Mouse (Mus musculus) neutrophil, adult 5-6 weeks (primary cell): Measurements from ENCODE around the gene D930020B18Rik. TPM values are rescaled to one million over a fixed set of nuclear protein-coding genes. Genes with fewer than 3 reads are reported as not detected.

Source experiments
- ATAC-seq: fragments of 151-379, 151-347 bp; 2 replicates; pipeline ENCODE4 v1.8.0; 2017; ENCODE audit warnings: mild to moderate bottlenecking, moderate TSS enrichment; ENCODE audit not compliant: insufficient number of reproducible peaks, poor library complexity, low FRiP score, severe bottlenecking; ENCODE audit errors: extremely low read depth
- total RNA-seq: library from RNA; stranded (forward); fragments of 200-1000 nt; gene quantifications from 2 replicates; pipeline ENCODE4 v1.2.3, GENCODE M21; 2017

Gene D930020B18Rik
- total RNA-seq = not detected in 2 replicates

DNA sequence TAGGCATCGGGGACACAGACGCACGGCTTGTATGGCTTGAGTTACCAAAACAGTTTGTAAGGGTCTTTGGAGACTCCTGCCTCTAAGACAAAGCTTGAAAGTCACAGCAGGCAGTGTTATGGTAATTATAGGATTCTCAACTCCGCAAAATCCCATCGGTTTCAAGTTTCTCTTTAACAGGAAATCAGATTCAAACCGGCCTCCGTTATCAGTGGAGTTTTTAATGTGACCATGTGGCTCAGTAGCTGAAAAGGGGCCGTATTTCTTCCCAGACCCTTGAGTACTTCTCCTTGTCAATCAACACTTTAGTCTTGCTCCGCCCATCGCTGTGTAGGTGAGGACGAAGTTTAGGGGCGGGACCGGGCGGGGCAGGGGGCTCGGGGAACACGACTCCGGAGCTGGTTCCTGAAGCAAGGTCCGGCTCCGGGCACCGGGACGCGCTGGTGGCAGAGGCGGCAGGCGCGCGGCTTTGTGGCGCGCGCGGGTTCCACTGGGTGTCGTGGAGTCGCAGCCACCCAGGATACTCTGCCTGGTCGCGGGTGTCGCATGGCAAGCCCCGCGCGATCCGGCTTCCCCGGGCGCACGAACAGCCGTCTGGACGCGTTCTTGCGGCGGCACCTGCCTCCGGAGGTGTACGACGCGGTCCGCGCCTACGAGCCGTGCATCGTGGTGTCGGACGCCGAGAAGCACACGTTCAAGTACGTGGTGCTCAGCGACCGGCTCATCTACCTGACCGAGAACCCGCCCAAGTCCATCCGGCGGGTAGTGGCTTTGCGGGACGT is at the start of gene D930020B18Rik:
D930020B18Rik (plus strand) TSS at position 317 of the 782 bp plus-strand sequence.
- ATAC-seq = no peak

DNA sequence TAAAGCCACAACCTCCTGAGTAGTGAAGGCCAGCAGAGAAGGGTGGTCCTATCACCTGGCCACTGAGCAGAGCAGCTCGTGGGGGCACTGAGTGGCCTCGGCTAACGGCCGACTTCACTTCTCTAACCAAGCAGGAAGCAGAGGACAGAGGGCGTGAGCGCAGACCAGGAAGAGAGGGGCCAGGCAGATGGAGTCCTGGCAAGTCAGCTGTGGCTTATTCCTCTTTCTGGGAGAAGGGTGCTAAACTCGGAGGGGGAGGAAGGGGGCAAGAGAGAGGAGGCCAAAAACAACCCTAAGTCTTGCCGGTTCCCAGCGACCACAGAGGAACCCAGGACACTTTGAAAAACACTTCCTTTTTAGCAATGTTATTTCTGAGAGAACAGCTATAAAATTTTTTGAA is 44.8 kb upstream of the D930020B18Rik start:
- ATAC-seq = no peak

DNA sequence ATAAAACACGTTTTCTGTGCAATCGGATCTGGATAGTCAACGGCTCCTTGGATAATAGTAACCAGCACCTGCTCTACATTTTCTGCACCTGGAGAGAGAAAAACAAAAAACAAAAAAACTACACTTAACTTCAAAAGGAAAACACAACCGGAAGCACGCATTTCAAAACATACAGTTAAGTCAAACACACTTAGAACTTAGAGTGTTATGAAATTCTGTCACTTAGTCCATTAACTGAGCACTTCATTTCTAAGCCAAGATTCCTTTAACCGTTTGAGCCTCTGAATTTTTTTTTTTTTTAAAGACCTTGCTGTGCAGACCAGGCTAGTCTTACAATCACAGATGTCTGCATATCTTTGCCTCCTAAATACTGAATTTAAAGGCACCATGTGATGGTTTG is 40.1 kb upstream of the D930020B18Rik start:
- ATAC-seq = no peak

DNA sequence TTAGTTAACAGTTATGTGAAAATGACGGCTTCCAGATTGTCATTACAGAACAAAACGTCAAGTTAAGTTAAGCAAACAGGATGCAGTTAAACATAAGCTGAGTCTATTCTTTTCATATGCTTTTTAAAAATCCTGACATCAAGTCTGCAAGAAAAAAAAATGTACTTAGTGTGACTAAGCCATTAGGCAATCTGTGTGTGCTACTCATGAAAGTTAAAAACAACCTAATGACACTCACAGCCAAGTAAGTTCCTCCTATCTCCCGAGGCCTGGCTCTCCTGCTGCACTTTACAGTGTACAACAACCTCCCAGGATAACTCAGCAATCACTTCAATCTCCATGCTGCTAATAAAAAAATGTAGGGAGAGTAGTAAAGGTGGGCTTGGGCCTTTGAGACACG is 37.8 kb upstream of the D930020B18Rik start:
- ATAC-seq = no peak

DNA sequence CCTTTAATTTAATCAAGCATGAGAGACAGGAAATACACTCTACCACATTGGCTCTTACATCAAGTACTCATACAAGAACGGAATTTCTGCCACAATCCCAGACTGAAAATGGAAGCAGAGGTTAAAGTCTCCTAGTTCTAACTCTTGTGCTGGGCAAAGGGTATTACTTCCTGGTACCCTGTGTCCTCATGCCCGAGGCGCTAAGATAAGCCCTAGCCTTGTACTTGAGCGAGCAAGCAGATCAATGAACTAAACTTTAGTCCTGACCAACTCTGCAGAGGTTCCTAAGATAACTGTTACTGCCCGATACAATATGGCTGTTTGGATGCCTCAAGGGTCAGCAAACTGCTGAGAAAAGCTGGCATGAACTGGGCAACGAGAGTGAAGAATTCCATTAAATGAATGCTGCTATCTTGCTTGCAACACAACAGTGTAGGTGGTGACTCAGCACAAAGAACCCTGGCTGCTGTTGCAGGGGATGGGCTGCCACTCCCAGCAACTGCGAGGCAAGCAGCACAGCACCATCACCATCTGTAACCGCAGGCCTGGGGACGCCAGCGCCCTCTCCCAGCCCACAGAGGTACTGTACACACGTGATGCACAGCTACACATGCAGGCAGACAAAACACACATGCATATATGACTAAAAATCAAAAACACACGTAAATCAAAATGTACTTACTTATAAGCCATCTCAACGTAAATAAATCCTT is 36.6 kb upstream of the D930020B18Rik start:
- ATAC-seq = no peak

DNA sequence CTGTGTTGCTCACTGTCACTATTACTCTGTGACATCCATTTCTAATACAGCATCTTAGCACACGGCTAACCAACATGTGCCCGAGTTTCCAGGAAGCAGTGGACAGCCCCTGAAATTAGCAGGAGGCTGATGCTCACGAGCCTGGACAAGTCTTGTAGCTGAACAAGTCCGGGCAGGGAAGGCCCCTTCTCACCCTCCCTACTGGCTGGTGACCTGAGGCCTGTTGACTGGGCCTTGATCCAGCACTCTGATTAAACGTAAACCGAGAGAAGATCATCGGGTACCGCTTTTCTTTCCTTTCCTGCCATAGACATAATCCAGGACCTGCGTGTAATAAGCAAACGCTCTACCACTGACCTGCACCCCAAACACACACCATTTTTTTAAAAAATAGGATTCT is 33.2 kb upstream of the D930020B18Rik start:
- ATAC-seq = no peak

DNA sequence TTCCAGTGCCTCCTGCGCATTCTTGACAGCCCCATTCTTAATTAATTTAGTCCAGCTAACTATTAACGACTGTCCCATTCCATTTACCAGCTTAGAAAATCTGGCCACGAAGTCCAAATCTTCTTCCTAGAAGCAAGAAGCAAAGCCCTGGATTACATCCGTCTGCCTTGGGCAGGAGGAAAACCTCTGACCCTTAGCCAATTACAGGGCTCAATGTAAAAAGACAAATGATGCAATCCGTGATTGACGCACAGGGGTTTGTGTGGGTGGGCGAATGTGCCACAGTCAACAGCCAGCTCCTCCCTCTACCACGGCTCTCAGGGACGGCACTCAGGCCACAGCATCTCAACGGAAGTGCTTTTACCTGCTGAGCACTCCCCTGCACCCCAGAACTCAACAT is 29.8 kb upstream of the D930020B18Rik start:
- no peak for ATAC-seq

DNA sequence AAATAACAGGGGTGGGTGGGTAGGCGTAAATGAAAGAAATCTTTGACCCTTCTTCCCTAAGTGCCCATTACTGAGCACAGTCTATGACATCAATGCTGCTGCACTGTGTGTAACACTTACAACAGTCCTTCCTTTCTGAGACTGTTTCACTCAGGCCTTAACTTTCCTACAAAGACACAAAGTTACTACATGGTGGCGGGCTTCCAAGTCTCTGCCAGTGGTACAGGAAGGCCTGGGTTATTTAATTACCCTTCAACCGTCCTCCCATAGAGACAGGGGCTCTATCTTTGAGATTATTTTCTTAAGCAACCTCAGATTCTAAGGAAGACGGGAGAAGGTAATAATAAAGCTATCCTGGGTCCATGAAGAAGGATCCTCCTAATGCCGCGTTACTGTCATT is 28.9 kb upstream of the D930020B18Rik start:
- no peak for ATAC-seq

DNA sequence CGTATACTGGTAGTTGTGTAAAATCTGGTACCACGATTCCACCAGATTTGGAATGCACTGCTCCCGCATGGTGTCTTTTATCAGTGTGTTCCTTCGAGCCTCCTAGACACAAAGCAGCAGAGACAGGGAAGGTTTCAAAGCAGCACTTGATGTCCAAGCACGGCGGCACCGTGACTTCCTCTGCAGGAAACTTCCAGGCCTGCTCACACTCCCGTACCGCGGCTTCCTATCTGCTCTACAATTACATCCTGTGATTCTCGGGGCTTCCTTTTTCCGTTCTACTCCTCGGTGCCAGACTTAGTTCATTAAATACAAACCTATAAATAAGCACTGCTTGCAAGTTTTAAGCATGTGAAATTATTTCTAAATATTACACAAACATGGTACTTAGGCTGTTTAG is 27.8 kb upstream of the D930020B18Rik start:
- no peak for ATAC-seq

DNA sequence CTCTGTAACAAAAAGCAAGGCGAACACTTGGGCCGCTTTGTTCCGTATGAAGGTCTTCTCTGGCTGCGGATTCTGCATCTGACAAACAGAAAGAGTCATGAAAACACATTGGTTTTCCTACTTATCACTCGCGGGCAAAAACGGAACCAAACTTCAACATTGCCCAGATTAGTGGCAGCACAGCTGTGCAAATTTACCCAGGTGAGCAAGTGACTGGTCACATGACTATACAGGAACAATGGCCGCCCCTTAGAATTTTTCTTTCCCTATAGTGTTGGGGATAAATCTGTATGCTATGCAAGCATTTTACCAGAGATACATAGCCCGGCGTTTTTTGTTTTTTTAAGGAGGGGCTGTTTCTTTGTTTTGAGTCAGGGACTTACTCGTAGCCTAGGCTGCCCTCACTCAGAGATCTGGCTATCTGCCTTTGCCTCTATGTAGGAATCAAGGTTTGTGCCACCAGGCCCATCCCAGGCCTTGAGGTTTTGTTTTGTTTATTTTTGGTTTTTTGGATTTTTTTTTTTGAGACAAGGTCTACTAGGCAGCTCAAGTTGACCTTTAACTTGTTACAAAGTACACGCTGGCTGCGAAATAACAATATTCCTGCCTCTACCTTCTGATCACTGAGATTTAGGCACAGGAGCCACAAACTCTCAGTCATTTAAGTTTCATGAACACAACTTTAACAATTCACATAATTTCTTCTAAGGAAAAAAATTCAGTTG is 26.1 kb upstream of the D930020B18Rik start:
- no peak for ATAC-seq

DNA sequence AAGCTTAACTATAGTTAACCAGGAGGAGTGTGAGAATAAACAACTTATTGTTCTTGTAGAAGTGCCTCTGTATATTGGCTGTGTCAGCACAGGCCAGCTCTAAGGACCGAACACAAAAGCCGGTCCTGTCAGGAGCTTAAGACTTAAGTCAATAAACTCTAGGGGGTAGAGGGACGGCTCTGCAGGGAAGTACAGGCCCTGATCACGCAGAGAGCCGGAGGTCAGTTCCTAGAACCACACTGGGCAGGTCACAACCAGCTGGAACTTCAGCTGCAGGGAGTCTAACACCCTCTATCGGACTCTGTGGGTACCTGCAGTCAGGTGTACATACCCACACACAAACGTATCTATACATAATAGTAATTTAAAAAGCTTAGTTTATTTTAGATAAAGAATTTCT is 25.5 kb upstream of the D930020B18Rik start:
- ATAC-seq = no peak

DNA sequence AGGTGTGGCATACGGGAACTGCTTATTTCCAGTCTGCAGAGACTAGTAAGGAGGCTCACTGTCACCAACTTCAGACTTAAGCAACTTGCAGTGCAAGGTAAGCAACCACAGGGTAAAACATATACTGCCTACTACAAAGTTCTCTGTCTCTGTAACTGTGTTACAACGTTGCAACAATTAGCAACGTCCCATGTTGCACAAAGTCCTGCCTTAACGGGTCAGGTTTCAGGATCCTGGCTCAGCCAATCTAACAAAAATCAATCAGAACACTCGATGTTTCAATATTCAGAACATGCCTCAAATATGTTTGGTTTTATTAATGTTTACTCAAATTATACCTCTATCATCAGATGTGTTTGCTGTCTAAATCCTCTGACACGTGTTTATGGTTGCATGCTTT is 19.0 kb upstream of the D930020B18Rik start:
- ATAC-seq = no peak

DNA sequence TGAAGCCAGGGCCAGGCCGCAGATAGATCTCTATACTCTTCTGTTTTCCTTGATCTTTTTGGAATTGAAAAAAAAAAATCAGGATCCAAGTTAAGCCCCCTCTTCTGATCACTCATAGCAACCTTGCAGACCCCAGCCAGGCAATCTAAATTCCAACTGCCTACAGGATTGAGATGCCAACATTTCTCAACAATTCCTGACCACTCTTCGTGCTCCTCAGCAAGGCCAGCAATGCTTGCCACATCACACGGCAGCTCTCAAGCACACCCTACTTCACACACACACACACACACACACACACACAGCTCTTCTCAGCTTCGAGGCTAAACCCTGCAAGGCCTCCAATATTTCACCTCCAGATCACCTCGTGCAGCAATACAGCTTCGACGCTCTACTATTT is 17.7 kb upstream of the D930020B18Rik start:
- ATAC-seq = no peak

DNA sequence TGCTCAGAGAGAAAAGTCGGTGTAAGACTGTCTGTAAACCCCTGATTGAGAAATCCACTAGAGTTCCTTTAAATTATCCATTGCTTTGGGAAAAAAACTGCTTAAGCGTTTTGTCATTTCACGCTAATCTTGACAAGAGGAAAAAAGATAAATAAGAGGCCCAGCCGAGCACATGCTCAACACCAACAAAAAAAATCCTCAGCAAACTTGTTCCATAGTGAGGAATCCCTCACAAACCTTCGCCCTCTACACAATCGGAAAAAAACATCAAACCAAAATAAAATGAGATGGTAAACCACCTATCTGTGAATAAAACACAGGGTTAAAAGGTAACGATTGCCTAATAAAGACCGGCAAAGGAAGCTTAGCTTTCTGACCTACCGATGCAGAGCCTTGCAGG is 16.4 kb upstream of the D930020B18Rik start:
- no peak for ATAC-seq

DNA sequence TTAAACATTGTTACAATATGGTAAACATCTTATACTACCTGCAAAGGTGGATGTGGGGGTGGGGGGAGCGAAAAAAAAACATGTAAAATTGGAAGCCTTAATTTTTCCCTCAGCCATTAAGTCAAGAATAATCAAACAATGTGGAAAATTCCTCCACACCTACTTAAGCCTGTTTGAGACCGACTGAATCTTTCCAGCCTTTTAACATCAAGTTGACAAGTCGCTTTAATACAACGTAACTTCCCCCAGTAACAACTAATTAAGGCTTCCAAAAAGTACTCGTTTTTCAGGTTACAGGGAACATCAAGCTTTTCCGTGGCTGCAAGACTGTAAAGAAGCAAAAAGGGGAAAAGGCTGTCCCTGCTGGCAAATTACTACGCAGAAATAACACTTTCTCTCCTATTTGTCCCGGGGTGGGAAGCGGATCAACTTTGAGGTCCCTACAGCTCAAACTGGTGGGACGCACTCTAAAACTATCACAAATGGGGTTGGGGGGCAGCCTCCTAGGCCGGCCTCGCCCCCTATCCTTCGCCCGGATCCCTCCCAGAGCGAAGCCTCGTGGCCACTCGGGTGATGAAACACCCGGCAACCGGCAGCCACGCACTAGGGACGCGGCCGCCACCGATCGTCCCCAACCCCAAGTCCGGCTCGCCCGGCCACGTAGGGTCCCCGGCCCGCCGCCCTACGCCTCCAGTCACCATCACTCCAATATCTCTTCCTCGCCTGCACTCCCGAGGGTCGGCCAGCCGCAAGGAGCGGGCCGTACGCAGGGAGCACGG is 15.8 kb upstream of the D930020B18Rik start:
- no peak for ATAC-seq

DNA sequence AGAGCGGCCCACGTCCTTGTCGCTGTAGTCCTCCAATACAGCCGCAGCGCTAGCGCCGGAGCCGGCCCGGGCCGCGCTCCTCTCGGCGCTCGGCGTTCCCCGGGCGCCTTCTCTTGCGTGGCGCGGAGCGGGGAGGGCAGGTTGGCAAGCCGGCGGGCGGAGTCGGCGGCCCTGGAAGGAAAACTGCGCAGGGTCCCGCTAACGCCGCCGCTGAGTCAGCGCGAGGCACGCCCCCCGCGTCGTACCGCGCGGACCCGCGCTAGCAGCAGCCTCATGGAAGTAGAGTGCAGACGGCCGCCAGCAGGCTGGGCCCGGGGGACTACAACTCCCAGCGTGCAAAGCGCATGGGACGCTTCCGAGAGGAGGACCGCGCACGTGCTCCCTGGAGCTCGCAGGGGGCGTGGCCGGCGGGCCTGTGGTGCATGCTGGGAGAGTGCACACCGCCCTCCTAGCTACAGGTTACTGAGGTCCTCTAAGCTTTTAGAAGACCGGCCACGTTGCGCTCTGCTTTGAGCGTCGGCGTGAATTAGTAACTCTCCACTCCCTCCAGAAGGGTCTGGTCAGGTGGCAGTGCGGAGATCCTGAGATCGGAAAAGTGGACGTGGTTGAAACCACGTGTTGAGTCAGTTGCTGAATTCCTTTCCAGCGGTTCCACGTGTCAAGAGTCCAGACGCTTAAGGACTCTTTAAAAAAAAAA is 15.1 kb upstream of the D930020B18Rik start, which contains the start of gene Xpot:
Xpot (minus strand) TSS at position 147 of the 697 bp plus-strand sequence.
- peak; percentile 94 for ATAC-seq

DNA sequence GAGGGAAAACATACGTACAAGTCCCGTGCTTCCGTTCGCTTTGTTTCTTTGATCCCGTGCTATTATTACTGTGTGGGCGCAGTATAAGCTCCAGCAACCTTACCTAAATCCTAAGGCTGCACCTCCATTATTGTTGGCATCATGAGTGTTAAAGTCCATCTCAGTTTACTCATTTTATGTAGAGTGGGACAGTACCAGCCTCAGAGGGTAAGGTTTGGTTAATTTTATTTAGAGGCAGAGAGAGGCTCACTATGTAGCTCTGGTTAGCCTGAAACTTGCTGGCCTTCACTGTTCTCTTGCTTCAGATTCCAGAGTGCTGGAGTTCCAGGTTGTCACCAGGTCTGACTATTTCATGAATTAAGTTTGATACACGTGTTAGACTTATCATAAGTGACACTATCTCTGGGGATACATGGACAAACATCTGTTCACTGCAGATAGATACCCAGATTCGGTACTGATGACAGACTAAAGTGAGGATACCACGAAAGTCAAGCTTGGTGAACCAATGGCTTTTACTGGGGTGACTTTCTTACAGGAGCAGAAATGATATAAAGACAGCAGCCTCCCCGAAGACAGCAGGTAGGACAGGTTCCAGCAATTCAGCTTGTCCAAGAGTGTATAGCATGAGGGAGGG is 14.1 kb upstream of the D930020B18Rik start:
- no peak for ATAC-seq

DNA sequence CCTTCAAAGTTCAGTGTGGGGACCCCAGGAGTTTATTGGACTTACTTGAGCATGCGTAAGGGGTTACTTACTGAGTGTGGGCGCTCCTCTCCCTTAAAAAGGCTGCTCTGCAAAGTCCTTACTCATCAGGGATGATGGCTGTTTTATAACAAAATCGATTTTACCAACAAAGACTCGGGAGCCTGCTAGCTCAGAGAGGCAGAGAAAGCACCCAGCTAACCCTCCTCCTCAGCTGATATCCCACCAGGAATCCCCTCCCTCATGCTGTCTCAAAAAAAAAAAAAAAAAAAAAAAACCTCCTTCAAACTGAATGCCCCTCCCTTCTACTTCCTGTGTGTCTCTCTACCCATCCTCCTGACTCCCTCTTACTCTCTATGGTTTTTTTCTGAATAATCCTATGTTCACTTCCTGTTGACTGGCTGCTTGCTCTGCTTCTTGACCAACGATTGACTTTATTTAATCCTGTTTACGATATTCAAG is 12.8 kb upstream of the D930020B18Rik start:
- no peak for ATAC-seq
